Mouse (Mus musculus) left cerebral cortex, postnatal 10 days (tissue): Measurements from ENCODE around the gene Cdh18. TPM values are rescaled to one million over a fixed set of nuclear protein-coding genes. Genes with fewer than 3 reads are reported as not detected.
"Not testable (repeated sequence)": the region's sequence is repeated elsewhere in the genome, so short reads cannot be mapped to it uniquely, and the experiment has no call there.

Source experiments
- DNase-seq, 2 experiments: peaks; one replicate each; pipeline ENCODE4 v3.0.0; 2021 to 2022; ENCODE audit warnings: low spot score in 2 of 2, mixed read lengths in 1 of 2; ENCODE audit errors: extremely low spot score in 1 of 2
- intact Hi-C: fragments of 180-260 bp; cut with DNase I; formaldehyde crosslinking; loops from one replicate; pipeline ENCODE4 v1.15.1; 2025
- total RNA-seq, 2 experiments: library from RNA; stranded (reverse); gene quantifications; 2 replicates each; pipeline ENCODE4 v1.2.3; 2021

Cdh18 gene
- 10 to 100 TPM; 29.6 to 33.1 TPM for total RNA-seq

GRCm38 (mm10) chr15:22548711-22549271 is at the start of gene Cdh18:
Cdh18 (plus strand) TSS chr15:22549022.
- no peak for DNase-seq

GRCm38 (mm10) chr15:22511271-22511670 is 37.6 kb upstream of the Cdh18 start:
- DNase-seq = no peak
- intact Hi-C loops = no loop called here

More at GRCm38 (mm10) chr15:22548711-22549271, at the start of gene Cdh18:
- intact Hi-C loops = no loop called here

GRCm38 (mm10) chr15:22535828-22536227 is 13.0 kb upstream of the Cdh18 start:
- intact Hi-C loops = no loop called here
- DNase-seq = peak in 1 of 2 experiments; percentile 10

- no peak for DNase-seq
These were observed 29.3 kb downstream of the Cdh18 start for GRCm38 (mm10) chr15:22577974-22578616.

GRCm38 (mm10) chr15:22578617-22578990 is 29.8 kb downstream of the Cdh18 start:
- intact Hi-C loops = no loop called here
- no peak for DNase-seq

More at GRCm38 (mm10) chr15:22577974-22578616, 29.3 kb downstream of the Cdh18 start:
- intact Hi-C loops = no loop called here

- intact Hi-C loops = no loop called here
- DNase-seq = no peak
These were observed 35.8 kb downstream of the Cdh18 start for GRCm38 (mm10) chr15:22584667-22585066.

- no peak for DNase-seq
- intact Hi-C loops = no loop called here
These were observed 167.6 kb downstream of the Cdh18 start for GRCm38 (mm10) chr15:22716376-22716775.

GRCm38 (mm10) chr15:22717681-22718080 is 168.9 kb downstream of the Cdh18 start:
- intact Hi-C loops = no loop called here
- DNase-seq = no peak

- intact Hi-C loops = no loop called here
- no peak for DNase-seq
These were observed 177.8 kb downstream of the Cdh18 start for GRCm38 (mm10) chr15:22726574-22726973.

GRCm38 (mm10) chr15:22733039-22733438 is 184.2 kb downstream of the Cdh18 start:
- DNase-seq = no peak

GRCm38 (mm10) chr15:22736165-22736564 is 187.3 kb downstream of the Cdh18 start:
- intact Hi-C loops = no loop called here
- no peak for DNase-seq

More at GRCm38 (mm10) chr15:22733039-22733438, 184.2 kb downstream of the Cdh18 start:
- intact Hi-C loops = no loop called here

- DNase-seq, intact Hi-C loops: not testable (repeated sequence)
These were observed 212.4 kb downstream of the Cdh18 start for GRCm38 (mm10) chr15:22761257-22761656.

GRCm38 (mm10) chr15:22766591-22766990 is 217.8 kb downstream of the Cdh18 start:
- DNase-seq, intact Hi-C loops: not testable (repeated sequence)

- intact Hi-C loops = no loop called here
- DNase-seq = no peak
These were observed 227.5 kb downstream of the Cdh18 start for GRCm38 (mm10) chr15:22776346-22776745.

GRCm38 (mm10) chr15:22789696-22790095 is 240.9 kb downstream of the Cdh18 start:
- intact Hi-C loops = no loop called here
- DNase-seq = no peak

- DNase-seq = no peak
These were observed 243.0 kb downstream of the Cdh18 start for GRCm38 (mm10) chr15:22791791-22792190.

GRCm38 (mm10) chr15:22833127-22833526 is 284.3 kb downstream of the Cdh18 start:
- no peak for DNase-seq
- intact Hi-C loops = loop anchor here (5.0 kb wide), 1 partner anchor 1574 kb away; no protein-coding TSS in a partner anchor

More at GRCm38 (mm10) chr15:22791791-22792190, 243.0 kb downstream of the Cdh18 start:
- intact Hi-C loops = no loop called here

GRCm38 (mm10) chr15:22837173-22837572 is 288.4 kb downstream of the Cdh18 start:
- intact Hi-C loops = no loop called here
- no peak for DNase-seq

GRCm38 (mm10) chr15:22857704-22858103 is 308.9 kb downstream of the Cdh18 start:
- intact Hi-C loops = no loop called here
- DNase-seq = no peak

GRCm38 (mm10) chr15:22870679-22871078 is 321.9 kb downstream of the Cdh18 start:
- intact Hi-C loops = no loop called here
- no peak for DNase-seq
